Mouse (Mus musculus): ENCODE results near the gene Heatr6. TPM values are rescaled to one million over a fixed set of nuclear protein-coding genes. Genes with fewer than 3 reads are reported as not detected.
A peak's percentile ranks its signal among the peaks of the same experiment; 100 is the strongest.

The Heatr6 gene
- 24.6 and 28.5 TPM in 2 replicates for total RNA-seq (2014; rRNA removed)
- 25.8 and 26.2 TPM in 2 replicates for polyA plus RNA-seq (2015; fragmentation: Nextera tagmentation; extraction: Ambion mirVana)

DNA sequence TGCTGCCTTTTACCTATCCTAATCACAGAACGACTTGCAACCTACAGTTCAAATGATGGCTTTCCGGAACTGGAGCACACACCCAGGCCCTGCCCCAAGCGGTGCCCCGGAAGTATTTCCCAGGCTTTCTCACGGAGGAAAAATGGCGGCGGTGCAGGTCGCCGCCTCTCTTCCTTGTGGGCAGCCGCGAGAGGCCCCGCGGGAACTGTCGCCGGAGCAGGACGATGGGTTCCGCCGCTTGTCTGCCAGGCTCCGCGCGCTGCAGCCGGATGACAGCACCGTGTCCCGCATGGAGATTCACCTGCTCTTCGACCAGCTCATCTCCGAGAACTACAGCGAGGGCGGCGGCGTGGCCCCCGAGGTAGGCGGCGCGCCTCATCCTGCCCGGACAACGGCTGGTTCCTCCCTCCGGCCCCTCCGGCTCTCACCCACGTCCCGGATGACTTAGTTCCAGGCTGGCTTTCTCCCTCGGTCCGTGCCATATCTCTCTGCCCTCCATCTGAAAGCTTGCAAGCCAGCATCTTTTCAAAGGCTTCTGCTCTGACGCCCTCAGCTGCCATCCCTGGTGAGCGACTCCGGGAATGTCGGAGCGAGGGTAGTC, at the start of gene Heatr6:
TSS of gene Heatr6 (plus strand) at position 116 of the 601 bp plus-strand sequence.
- peak within 1 kb of the TSS; percentile 82 for H3K4me2 ChIP-seq (ENCODE audit: low read depth, low read length)
- DNase-seq (ENCODE audit: low spot score) (peak; percentile 97), ATAC-seq (peak; percentile 98)
- under 1% methylated on average over 47 of the region's 47 CpGs for WGBS
- peak within 1 kb of the TSS; percentile 92 for H3K27ac ChIP-seq
- no peaks in the 10 kb centered on the region for H3K9me3 ChIP-seq (ENCODE audit: low read length)
- no peak; the same call in 1 of the 2 replicates for TF ChIP-seq CTCF (IDR thresholded peaks at IDR 0.05; ENCODE audit: low read depth)
- 0 out of 2 replicates have a peak, but pooled peaks cover 6% of the 10 kb centered on the region for H3K4me1 ChIP-seq (ENCODE audit: insufficient read depth, low read length)
- H3K27me3 ChIP-seq (ENCODE audit: insufficient read depth, low read length): 0 out of 2 replicates have a peak, but pooled peaks cover 12% of the 10 kb centered on the region
- peak within 1 kb of the TSS; percentile 85 for H3K4me3 ChIP-seq (ENCODE audit: low read length)
- H3K36me3 ChIP-seq (ENCODE audit: insufficient read depth, low read length): peaks cover 16% of the 10 kb centered on the region; the same call in 1 of the 2 replicates
- H3K9ac ChIP-seq (replicated peaks; ENCODE audit: low read length): peak within 1 kb of the TSS; percentile 80

- H3K27ac ChIP-seq: no peak within 1 kb of the TSS
- no peak for TF ChIP-seq CTCF (IDR thresholded peaks at IDR 0.05; ENCODE audit: low read depth)
- H3K4me1 ChIP-seq (ENCODE audit: insufficient read depth, low read length): no peaks in the 10 kb centered on the region
- DNase-seq (ENCODE audit: low spot score): no peak
- no peaks in the 10 kb centered on the region for H3K36me3 ChIP-seq (ENCODE audit: insufficient read depth, low read length)
- no peak for ATAC-seq
- no peak within 1 kb of the TSS for H3K4me3 ChIP-seq (ENCODE audit: low read length)
- H3K9me3 ChIP-seq (ENCODE audit: low read length): no peaks in the 10 kb centered on the region
- H3K27me3 ChIP-seq (ENCODE audit: insufficient read depth, low read length): no peaks in the 10 kb centered on the region
- no peak within 1 kb of the TSS for H3K9ac ChIP-seq (replicated peaks; ENCODE audit: low read length)
- no peak within 1 kb of the TSS for H3K4me2 ChIP-seq (ENCODE audit: low read depth, low read length)
- 69% methylated on average over 1 of the region's 1 CpGs for WGBS
These were observed 49.8 kb upstream of the Heatr6 start, which contains the start of gene Wfdc17 for GRCm38 (mm10) chr11:83703705-83704104. Wfdc17 (plus strand) TSS chr11:83703991.

GRCm38 (mm10) chr11:83708715-83709114, 44.8 kb upstream of the Heatr6 start, which contains the start of gene Wfdc18:
Wfdc18 (plus strand) TSS chr11:83709015.
- H3K9ac ChIP-seq (replicated peaks; ENCODE audit: low read length): no peak within 1 kb of the TSS
- H3K36me3 ChIP-seq (ENCODE audit: insufficient read depth, low read length): no peaks in the 10 kb centered on the region
- no peaks in the 10 kb centered on the region for H3K27me3 ChIP-seq (ENCODE audit: insufficient read depth, low read length)
- no peak within 1 kb of the TSS for H3K4me3 ChIP-seq (ENCODE audit: low read length)
- H3K27ac ChIP-seq: no peak within 1 kb of the TSS
- H3K4me2 ChIP-seq (ENCODE audit: low read depth, low read length): no peak within 1 kb of the TSS
- no peaks in the 10 kb centered on the region for H3K9me3 ChIP-seq (ENCODE audit: low read length)
- 71% methylated on average over 4 of the region's 4 CpGs for WGBS
- DNase-seq (ENCODE audit: low spot score) (no peak), ATAC-seq (no peak)
- no peaks in the 10 kb centered on the region for H3K4me1 ChIP-seq (ENCODE audit: insufficient read depth, low read length)
- TF ChIP-seq CTCF (IDR thresholded peaks at IDR 0.05; ENCODE audit: low read depth): no peak

DNA sequence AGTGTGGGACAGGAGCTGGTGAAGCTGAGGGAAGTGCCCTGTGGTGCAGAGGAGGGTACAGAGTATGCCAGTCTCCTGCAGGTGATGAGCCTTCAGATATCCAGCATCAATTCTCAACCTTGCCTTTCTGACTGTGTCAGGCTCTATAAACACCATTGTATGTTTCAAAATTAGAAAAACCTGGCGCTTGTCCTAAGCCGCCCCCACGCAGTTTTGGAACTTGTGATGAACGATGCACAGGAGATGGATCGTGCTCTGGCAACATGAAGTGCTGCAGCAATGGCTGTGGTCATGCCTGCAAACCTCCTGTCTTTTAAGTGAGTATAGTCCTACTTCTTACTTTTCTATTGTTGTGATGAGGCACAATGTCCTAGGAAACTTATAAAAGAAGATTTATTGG, 43.8 kb upstream of the Heatr6 start:
- no peak overlapping the region for H3K9ac ChIP-seq (replicated peaks; ENCODE audit: low read length)
- H3K4me3 ChIP-seq (ENCODE audit: low read length): no peak overlapping the region
- H3K4me2 ChIP-seq (ENCODE audit: low read depth, low read length): no peak overlapping the region
- no peaks in the 10 kb centered on the region for H3K36me3 ChIP-seq (ENCODE audit: insufficient read depth, low read length)
- H3K27ac ChIP-seq: no peak overlapping the region
- H3K4me1 ChIP-seq (ENCODE audit: insufficient read depth, low read length): no peaks in the 10 kb centered on the region
- no peaks in the 10 kb centered on the region for H3K9me3 ChIP-seq (ENCODE audit: low read length)
- H3K27me3 ChIP-seq (ENCODE audit: insufficient read depth, low read length): no peaks in the 10 kb centered on the region
- WGBS: 87% methylated on average over 5 of the region's 5 CpGs
- TF ChIP-seq CTCF (IDR thresholded peaks at IDR 0.05; ENCODE audit: low read depth): no peak
- DNase-seq (ENCODE audit: low spot score) (no peak), ATAC-seq (no peak)

GRCm38 (mm10) chr11:83712671-83713070, 40.8 kb upstream of the Heatr6 start:
- H3K4me1 ChIP-seq (ENCODE audit: insufficient read depth, low read length): no peaks in the 10 kb centered on the region
- no peak overlapping the region for H3K4me3 ChIP-seq (ENCODE audit: low read length)
- H3K27ac ChIP-seq: no peak overlapping the region
- H3K9ac ChIP-seq (replicated peaks; ENCODE audit: low read length): no peak overlapping the region
- TF ChIP-seq CTCF (IDR thresholded peaks at IDR 0.05; ENCODE audit: low read depth): no peak
- H3K9me3 ChIP-seq (ENCODE audit: low read length): no peaks in the 10 kb centered on the region
- no peaks in the 10 kb centered on the region for H3K27me3 ChIP-seq (ENCODE audit: insufficient read depth, low read length)
- 70% methylated on average over 1 of the region's 1 CpGs for WGBS
- ATAC-seq: no peak
- no peaks in the 10 kb centered on the region for H3K36me3 ChIP-seq (ENCODE audit: insufficient read depth, low read length)
- H3K4me2 ChIP-seq (ENCODE audit: low read depth, low read length): no peak overlapping the region
- no peak for DNase-seq (ENCODE audit: low spot score)

DNA sequence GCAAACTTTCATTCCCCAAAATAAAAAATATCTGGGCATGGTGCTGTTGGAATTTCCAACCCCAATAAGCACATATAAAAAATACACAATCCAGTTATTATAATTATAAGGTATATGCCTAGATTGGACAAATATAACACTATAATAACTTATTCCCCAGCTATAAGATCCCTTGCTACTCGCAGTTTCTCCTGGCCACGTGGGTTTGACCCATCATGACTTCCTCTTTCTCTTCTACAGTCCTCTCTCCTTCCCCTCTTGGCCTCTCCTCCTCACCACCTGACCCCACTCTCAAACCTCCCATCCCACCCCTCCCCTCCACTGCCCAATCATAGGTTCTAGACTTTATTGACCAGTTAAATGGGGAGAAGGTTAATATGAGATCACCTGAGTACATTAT, 39.6 kb upstream of the Heatr6 start:
- H3K27ac ChIP-seq: no peak overlapping the region
- H3K4me3 ChIP-seq (ENCODE audit: low read length): no peak overlapping the region
- no peak overlapping the region for H3K9ac ChIP-seq (replicated peaks; ENCODE audit: low read length)
- no peak overlapping the region for H3K4me2 ChIP-seq (ENCODE audit: low read depth, low read length)
- no peak for ATAC-seq
- TF ChIP-seq CTCF (IDR thresholded peaks at IDR 0.05; ENCODE audit: low read depth): no peak
- WGBS: 79% methylated on average over 2 of the region's 2 CpGs
- H3K9me3 ChIP-seq (ENCODE audit: low read length): no peaks in the 10 kb centered on the region
- no peaks in the 10 kb centered on the region for H3K36me3 ChIP-seq (ENCODE audit: insufficient read depth, low read length)
- H3K4me1 ChIP-seq (ENCODE audit: insufficient read depth, low read length): no peaks in the 10 kb centered on the region
- no peaks in the 10 kb centered on the region for H3K27me3 ChIP-seq (ENCODE audit: insufficient read depth, low read length)
- DNase-seq (ENCODE audit: low spot score): no peak

GRCm38 (mm10) chr11:83717042-83717665, 36.3 kb upstream of the Heatr6 start:
- H3K4me3 ChIP-seq (ENCODE audit: low read length): no peak overlapping the region
- DNase-seq (ENCODE audit: low spot score) (no peak), ATAC-seq (no peak)
- no peak overlapping the region for H3K9ac ChIP-seq (replicated peaks; ENCODE audit: low read length)
- H3K27ac ChIP-seq: no peak overlapping the region
- H3K4me1 ChIP-seq (ENCODE audit: insufficient read depth, low read length): no peaks in the 10 kb centered on the region
- TF ChIP-seq CTCF (IDR thresholded peaks at IDR 0.05; ENCODE audit: low read depth): no peak
- no peaks in the 10 kb centered on the region for H3K27me3 ChIP-seq (ENCODE audit: insufficient read depth, low read length)
- no peaks in the 10 kb centered on the region for H3K9me3 ChIP-seq (ENCODE audit: low read length)
- WGBS: 83% methylated on average over 6 of the region's 6 CpGs
- no peak overlapping the region for H3K4me2 ChIP-seq (ENCODE audit: low read depth, low read length)
- no peaks in the 10 kb centered on the region for H3K36me3 ChIP-seq (ENCODE audit: insufficient read depth, low read length)

Measured in hindbrain, postnatal 0 days (tissue).